Mouse (Mus musculus) embryo, embryonic 11 days (tissue): ENCODE results near the gene Trim41.
A peak's percentile ranks its signal among the peaks of the same experiment; 100 is the strongest.
"Not testable (repeated sequence)": the region's sequence is repeated elsewhere in the genome, so short reads cannot be mapped to it uniquely, and the experiment has no call there.

Experiments
- DNase-seq: peaks from one replicate; pipeline ENCODE4 v3.0.0-alpha.2; 2015

The Trim41 gene

DNA sequence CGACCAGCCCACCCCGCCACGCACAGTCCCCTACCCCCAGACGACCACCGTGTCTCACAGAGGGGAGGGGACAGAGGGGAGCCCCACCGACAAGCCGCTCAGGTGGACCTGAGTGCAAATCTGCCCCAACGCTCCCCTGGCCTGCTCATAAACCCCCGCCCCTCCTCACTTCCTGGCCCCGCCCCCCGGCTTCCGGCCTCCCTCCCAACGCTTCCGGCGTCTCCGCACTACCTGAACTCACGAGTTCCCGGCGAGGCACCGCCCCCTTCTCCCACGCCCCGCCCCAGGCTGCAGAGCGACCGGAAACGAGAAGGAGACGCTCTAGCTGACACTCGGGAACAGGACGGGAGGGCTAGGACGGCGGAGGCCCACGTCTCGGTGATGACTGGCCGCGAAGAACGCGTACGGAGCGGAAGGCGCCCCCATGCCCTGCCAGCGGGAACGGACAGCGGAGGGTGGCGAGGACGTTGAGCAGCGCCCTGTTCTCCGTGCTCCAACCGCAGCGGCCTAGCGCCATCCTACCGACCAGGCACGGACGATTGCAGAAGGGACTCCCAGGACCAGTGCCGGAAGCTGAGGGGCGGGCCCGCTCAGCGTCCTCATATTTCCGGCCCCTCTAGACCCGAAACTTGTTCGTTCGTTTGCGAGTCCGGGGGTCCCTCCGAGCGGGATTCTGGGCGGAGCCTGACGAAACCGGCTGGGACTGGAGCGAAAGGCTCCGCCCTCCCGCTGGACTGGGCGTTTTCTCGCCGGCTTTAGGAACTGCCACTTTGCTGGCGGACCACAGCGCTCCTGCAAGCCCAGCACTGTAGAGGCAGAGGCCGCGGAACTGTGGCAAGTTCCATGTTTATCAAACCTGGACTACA is at the start of gene Trim41:
Gene Trim41, minus strand, starts transcription at position 554 of the 866 bp plus-strand sequence.
- DNase-seq = peak; percentile 99

DNA sequence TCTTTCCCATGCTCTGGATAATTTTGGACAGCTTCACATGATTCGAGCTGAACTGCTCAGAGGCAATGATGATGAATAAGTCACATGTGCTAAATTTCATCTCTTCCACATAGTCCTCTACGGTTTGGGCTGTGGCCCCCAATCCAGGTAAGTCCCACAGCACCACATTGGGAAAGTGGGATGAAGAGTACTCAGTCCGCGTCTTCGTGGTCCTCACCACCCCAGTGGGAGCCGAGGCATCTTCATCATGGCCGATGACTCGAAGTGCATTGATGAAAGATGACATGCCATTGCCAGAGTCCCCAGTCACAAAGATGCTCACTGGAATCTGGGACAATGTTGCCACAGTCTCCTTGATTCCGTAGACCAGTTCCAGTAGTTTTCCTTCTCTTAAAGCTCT is 49.3 kb upstream of the Trim41 start:
- DNase-seq = no peak

DNA sequence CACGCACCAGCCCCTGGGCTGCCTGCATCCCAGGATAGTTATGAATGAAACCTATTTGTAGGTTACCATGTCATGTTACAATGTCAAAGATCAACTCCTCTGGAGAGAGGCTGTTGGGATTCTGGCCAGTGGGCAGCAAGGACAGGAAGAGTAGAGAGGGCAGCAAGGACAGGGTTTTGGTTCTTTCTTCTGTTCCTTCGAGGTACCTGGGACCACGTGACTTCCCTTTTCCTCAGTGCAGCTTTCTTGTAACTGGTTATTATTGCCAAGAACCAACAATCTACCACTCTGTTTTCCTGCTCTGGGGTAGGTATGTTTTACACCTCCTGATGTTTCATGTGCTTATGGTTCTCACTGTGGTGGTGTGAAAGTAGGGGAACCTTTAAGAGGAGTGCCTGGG is 46.7 kb upstream of the Trim41 start:
- DNase-seq = no peak

DNA sequence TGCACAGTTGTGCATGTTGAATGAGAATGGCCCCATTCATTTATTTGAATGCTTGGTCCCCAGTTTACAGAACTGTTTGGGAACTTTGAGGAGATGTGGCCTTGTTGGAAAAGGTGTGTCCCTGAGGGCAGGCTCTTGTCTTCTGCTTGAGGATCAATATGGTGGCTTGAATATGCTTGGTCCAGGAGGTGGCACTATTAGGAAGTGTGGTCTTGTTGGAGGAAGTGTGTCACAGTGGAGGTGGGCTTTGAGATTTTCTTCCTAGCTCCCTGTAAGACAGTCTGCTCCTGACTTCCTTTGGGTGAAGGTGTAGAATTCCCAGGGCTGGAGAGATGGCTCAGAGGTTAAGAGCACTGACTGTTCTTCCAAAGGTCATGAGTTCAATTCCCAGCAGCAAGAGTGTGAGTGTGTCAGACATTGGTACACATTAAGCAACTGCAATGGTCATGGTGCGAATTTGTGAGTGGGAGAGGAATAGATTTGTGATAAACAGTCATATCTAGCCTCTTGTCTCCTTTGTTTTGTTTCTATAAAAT is 45.7 kb upstream of the Trim41 start:
- DNase-seq = no peak

DNA sequence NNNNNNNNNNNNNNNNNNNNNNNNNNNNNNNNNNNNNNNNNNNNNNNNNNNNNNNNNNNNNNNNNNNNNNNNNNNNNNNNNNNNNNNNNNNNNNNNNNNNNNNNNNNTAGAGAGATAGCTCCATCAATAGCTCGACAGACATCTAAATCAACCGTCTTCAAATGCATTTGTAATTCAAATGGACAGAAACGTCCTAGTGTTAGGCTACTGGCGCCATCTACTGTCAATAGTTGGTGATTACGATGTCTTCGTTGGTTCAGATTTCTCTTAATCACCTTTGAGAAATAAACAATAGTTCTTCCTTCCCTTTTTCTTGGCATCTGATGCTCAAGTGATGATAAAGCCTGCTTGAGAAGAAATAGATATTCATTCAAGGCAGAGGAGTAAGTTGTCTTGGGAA is 41.9 kb upstream of the Trim41 start:
- peak; percentile 84 for DNase-seq

DNA sequence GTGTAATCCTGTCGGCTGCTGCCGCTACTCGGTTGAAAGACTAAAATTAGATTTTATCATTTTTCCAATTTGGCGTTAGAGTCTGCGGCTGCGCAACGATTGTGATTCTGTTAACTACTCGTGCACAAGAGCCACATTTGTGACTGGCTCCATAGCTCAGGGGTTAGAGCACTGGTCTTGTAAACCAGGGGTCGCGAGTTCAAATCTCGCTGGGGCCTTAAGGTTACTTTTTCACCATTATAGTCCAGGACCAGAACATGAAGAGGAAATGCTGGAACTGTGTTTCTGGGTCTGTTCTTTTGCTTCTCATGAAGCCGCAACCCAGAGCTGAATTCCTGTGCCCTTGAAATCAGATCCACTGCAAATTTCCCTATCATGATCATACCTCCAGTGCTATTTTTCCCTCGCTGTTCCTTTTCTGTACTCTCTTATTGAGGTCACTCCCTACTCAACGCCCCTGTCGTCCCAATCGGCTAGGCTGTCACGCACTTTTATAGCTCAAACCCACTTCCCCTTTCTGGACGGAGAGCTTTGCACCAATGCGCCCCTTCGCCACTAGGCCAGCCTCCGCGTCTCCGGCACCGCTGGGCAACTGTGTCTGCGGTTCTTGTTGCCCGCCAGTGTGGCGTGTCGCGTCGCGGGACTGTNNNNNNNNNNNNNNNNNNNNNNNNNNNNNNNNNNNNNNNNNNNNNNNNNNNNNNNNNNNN is 36.5 kb upstream of the Trim41 start:
- DNase-seq = peak; percentile 86

DNA sequence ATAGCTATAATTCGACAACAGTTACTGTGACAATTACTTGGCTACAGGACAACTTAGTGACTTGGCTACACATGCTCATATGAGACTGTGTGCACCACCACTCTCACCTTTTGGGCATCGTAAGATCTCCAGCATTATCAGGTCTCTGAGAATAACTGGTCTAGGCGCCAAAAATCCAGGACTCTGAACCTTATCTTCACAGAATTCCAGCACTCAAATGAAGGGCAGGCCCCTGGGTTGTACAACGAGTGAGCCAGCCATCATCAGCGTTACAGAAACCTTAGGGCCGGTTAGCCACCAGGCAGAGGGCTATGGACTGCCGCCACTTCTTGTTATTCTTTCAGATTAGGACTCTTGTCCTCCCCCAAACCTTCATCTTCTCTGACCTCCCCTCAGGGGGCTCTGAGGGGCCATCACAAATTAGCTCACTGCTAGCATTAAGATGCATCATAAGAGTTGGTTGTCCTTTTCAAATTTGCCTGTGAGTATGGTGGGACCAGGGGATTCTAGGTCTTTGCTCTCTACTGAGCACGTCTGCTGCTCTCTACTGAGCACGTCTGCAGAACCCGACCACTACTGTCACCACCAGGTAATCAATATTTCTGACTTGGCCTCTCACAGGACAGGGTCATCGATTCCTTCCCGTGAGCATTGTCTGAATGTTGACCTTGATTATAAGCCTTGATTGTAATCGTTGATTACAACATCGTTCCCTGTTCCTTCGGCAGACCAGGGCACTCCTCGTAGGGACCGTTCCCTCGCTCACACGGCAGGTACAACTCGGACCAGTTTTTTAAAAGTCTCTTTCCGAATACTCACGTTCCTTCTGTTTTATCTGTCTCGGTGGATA is 35.7 kb upstream of the Trim41 start:
- peak; percentile 56 for DNase-seq

DNA sequence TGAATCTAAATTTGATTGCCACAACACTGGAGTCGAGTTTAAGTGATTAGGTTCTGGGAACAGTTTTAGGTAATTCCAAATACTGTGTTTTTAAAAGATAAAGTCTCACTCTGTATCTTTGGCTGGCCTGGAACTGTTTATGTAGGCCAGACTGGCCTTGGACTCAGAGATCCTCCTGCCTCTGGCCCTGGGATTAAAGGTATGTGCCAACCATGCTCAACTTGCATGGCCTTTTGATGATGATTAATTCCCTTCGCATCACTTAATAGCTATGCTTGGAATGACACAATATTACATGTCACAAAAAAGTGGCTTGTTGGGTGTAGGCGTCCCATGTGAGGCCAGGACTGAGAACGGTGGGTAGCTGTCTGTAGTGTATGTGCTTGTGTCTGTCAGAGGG is 35.0 kb upstream of the Trim41 start:
- no peak for DNase-seq

DNA sequence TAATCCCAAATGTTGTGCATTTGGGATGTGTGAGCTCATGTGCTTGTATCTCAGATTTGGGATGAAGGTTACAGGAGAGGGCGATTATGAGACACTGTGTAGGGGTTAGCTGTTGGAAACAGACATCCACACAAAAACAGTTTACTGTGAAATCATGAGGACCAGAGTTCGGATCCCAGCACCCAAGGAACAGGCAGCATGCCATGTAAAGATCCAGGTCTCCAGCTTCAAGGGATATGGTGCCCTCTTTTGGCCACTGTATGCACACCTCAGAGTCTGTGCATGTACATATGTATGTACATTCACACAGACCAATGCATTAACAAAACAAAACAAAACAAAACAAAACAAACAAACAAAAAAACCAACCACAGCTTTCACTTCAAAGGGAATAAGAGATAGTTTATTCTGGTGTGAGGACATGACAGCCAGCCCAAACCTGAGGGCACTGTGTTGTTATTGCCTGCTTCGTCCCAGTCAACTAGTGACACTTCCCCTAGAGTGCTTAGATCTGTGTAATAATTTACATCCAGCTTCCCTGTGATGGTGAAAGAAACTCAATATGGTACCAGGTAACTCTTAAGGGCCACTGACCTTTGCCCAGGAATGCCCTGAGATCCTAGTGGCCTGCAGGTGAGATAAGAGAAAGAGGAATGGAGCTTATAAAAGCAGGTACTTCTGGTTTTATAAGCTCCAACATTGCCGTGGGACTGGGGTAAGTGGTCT is 34.3 kb upstream of the Trim41 start:
- no peak for DNase-seq

DNA sequence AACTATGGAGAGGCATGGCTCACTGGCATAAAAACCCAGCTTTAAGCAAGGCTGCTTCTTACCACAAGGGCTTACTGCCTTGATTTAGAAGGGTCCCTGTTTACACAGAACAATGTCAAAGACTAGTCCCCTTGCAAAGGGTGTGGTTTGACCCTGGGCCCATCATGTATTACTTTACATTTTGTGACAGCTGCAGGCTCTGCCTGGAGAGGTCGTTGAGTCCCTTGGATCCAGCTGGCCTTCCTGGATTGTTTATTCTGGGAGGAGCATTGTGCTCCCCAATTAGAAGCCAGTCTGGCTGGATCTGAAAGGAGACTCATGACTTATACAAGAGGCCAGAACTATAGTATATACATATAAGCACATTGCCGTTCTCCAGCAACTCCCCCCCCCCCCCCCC is 33.1 kb upstream of the Trim41 start:
- DNase-seq = no peak

DNA sequence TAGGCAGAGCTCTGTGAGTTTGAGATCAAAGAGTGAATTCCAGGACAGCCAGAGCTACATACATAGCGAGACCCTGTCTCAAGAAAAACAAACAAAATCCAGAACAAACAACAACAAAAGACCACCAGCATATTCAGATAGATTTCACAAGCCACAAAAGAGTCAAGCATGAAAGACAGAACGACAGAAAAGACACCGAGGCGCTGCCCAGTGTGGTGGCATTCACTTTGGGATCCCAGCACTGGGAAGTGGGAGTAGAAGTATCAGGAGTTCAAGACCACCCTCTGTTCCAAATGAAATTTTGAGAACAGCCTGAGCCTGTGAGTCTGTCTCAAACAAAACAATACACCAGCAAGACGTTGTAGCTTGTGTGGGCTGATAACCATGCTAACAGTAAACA is 29.7 kb upstream of the Trim41 start:
- DNase-seq = no peak

DNA sequence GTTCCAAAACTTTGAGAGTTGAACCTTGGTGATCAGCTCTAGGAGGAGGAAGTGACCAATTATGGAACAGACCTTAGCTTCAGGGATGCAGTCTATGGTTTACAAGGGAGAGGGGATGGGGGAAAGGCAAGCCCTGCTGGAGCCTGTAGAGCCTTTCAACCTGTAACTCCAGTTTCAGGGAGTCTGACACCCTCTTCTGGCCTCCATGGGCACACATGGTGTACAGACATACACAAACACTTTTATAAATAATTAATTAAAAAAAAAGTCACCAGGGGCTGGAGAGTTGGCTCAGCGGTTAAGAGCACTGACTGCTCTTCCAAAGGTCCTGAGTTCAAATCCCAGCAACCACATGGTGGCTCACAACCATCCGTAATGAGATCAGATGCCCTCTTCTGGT is 29.2 kb upstream of the Trim41 start:
- DNase-seq = not testable (repeated sequence)

DNA sequence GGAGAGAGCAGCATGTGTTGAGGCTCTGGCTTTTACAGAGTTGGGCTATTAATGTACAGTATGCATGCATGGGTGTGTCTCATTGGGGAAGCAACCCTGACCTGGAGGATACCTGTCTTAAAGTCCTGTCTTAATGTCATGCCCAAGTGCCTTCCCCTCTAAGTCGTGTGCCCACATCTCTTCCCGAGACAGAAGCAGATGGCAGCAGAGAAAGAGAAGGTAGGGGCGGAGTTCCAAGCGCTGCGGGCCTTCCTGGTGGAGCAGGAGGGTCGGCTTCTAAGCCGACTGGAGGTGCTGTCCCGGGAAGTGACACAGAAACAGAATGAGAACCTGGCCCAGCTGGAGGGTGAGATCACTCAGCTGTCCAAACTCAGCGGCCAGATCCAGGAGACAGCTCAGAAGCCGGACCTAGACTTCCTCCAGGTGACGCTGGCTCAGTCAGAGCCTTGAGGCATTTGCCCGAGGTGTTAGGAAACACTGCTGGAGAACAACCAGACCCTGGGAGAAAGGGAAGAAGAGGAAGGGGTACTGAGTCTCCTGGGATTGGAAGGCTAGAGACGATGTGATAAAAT is 28.2 kb upstream of the Trim41 start:
- DNase-seq = no peak

DNA sequence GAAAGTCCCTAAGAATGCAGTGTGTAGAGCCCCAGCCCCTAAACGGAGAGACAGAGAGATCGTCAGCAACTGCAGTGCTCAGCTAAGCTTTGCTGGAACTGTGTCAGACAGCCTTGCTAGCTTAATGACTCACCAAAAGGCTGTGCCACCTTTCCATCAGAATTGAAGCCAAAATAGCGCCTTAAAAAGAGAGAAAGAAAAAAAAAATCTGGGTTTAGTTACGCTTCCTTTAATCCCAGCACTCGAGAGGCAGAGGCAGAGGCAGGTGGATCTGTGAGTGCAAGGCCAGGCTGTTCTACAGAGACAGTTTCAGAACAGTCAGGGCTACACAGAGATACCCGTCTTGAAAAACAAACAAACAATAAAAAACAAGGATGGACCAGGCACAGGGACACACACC is 27.2 kb upstream of the Trim41 start:
- DNase-seq = no peak

DNA sequence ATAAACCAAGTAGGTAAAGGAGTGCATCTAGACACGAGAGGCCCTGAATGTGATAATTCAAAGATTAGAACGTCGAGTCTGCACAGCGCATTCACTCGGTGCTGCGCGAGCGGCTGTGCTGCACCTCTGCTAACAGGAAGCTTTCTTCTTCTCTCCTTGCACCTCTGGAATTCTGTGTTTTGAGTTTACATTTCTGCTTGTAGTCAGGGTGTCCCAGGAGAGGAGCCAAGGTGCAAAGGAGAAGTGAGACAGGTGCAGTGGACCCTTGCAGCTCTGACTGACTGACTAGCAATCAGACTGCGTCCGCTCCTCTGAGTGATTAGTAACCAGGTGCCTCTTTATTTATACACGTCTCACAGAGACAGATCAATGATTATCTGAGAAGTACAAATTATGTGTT is 26.0 kb upstream of the Trim41 start:
- DNase-seq = no peak

DNA sequence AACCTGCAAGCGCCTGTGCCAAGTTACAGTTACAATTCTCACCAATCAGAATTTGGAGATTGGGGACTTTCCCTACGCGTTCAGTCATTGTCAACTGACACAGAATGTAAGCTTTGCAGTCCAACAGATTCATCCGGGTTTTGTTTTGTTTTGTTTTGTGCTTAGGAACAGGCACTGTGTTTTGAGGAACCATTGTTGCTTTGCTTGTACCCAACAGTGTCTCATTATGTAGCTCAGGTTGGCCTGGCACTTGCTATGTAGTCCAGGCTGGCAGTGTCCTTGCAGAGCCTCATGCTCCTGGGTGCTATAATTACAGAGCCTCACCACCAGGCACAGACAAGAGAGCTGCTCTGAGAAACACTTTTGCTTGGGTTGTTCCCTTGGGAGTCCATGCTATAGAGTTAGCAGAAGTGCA is 25.2 kb upstream of the Trim41 start:
- DNase-seq = no peak

DNA sequence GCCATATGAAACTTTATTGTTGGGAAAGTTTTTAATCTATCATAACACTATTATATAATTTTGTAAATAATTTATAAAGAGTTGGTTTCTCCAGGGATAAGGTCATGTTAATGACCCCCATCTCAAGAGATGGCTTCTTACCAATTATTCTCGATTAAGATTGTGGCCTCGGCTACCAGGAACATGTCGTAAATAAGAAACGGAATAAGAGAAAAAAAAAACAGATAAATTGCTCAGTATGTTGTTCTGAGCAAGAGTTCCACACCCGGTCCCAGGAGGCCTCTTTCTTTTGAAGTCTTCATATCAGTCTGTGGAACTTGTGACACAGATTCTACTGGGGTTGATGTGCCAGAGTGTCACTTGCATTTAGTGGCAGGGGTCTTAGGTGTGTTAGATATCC is 24.1 kb upstream of the Trim41 start:
- no peak for DNase-seq

DNA sequence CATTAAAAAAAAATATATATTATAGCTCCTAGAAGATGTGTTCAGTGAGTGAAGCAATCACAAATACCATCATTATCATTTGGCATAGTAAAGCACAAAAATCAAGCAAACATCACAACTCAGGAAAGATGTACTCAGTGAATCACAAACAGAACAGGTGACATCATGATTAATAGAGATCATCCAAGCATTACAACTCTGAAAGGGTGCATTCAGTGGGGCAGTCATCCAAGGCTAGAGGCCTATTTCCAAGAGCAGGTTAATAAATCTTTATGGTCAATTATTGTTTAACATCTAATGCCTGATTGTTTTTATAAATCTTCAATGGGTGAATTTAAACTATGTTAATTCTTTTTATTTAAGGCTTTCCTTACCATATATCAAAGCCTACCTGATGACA is 23.7 kb upstream of the Trim41 start:
- DNase-seq = no peak

DNA sequence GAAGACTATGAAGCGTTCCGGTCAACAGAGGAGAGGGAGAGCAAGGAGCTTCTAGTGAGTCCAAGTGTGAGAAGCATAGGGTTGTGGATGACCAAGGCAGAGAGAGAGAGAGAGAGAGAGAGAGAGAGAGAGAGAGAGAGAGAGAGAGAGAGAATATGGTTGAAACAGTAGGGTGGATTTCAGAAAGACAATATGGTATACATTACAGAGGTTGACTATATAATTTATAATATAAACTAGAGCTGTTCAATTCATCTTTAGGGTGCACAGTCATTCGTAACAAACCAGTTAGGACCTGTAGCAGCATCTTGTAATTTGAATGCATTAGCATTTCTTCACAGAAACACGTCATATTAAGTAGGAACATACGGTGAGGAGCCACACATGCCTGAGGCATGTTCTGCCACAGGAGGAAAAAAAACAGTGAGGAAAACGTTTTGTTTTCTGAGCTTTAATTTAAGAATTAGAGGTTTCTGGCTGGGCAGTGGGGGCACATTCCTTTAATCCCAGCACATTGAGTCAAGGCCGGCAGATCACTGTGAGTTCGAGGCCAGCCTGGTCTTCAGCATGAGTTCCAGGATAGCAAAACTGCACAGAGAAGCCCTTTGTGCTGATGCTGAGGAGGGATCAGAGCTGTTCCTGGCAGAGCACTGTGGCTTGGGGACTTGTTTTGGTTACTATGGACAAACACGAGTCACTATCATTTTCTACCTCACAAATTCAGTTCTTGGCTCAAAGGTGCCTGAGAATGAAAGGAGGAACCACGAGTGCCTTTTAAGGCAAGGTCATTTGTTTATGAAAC is 21.9 kb upstream of the Trim41 start:
- DNase-seq = no peak

DNA sequence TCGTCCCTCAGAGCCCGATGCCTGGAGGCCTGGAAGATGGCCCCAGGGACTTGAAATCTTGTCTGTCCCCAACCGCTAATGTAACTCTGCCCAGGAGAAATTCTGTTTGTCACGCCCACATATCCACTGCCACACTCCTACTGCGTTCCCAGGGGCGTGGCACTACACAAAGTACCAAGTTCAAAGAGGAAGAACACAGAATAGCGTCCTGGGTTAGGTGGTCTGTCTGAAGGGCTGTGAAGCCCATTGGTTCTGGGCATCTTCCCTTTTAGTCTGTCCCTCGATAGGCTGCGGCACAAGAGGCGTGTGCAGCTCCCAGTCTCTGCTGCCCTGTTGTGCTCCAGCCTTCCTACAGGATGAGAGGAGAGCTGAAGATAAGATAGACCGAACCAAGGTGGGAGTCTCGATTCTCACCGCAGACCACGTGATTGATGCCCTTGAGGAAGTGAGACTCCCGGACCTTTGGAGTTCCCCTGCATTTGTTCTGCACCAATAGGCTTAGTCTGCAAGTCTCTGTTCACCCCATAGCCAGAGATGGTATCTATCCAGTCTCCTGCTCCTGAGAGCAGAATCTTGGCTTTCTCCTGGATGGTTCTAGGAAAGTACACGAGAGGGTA is 21.1 kb upstream of the Trim41 start:
- DNase-seq = peak; percentile 42
